Mouse (Mus musculus) cerebellum, adult 2 months (tissue): ENCODE data around the gene Cxcr5.

Experiments used
- CTCF ChIP-seq: fragments of 200-500 bp; IDR thresholded peaks from 2 replicates; pipeline ENCODE4 v1.5.1; 2011; ENCODE audit warnings: low read depth, mild to moderate bottlenecking, control low read depth, low read length, moderate library complexity, borderline replicate concordance; ENCODE audit not compliant: insufficient read depth
- POLR2A ChIP-seq: fragments of 200-500 bp; IDR thresholded peaks from 2 replicates; pipeline ENCODE4 v1.6.1; 2011; ENCODE audit warnings: low read length, control low read depth, borderline replicate concordance; ENCODE audit not compliant: insufficient read depth

GRCm38 (mm10) chr9:44590969-44591368, 29.3 kb upstream of the Cxcr5 start:
- TF ChIP-seq POLR2A, result no peak
- TF ChIP-seq CTCF, result no peak
